Mouse (Mus musculus) heart, postnatal 0 days (tissue): ENCODE results near the gene Arid1b.

Experiments used
- CTCF ChIP-seq: IDR thresholded peaks from 2 replicates; pipeline ENCODE4 v1.5.1; 2016; ENCODE audit warnings: antibody characterized with exemption, control low read depth, low read depth
- EP300 ChIP-seq: IDR thresholded peaks from 2 replicates; pipeline ENCODE4 v1.6.1; 2016; ENCODE audit warnings: antibody characterized with exemption, low read depth

GRCm38 (mm10) chr17:5129606-5130005 lies 135.5 kb downstream of the Arid1b start:
- TF ChIP-seq CTCF (no peak), EP300 (no peak)
